Mouse (Mus musculus): ENCODE results near the gene Map3k11.

Map3k11 gene

GRCm38 (mm10) chr19:5660942-5661751 is 27.4 kb upstream of the Map3k11 start:
- ChIA-PET CTCF (interaction anchor here in 2 of 4 experiments (0.5 to 1.6 kb wide), 7 partner anchors 20 to 273 kb away, joined by 3 to 4 read pairs (median 3); no protein-coding TSS in a partner anchor), POLR2A (interaction anchor here in 2 of 4 experiments (0.7 to 9.6 kb wide), 15 partner anchors 9 to 233 kb away, joined by 3 to 99 read pairs (median 4); partner anchors contain the start of genes Kat5 (in 1 of the 2), Map3k11 (in 1 of the 2), Pcnx3 (in 1 of the 2) and Rela (in 1 of the 2))

- ChIA-PET CTCF (interaction anchor here in 3 of 4 experiments (0.8 to 2.4 kb wide), 9 partner anchors 10 to 133 kb away, joined by 3 to 11 read pairs (median 5); partner anchors contain the start of gene Ap5b1 (in 2 of the 3)), POLR2A (interaction anchor here (0.6 to 9.6 kb wide), 21 partner anchors 8 to 262 kb away, joined by 3 to 99 read pairs (median 5); partner anchors contain the start of genes Cdc42ep2 (in 1 of the 4), Map3k11 (in 1 of the 4), Pcnx3 (in 1 of the 4) and Rela (in 1 of the 4))
Observed at GRCm38 (mm10) chr19:5662310-5662709, 26.2 kb upstream of the Map3k11 start.

- ChIA-PET POLR2A (interaction anchor here (0.7 to 9.6 kb wide), 50 partner anchors 8 to 591 kb away, joined by 3 to 99 read pairs (median 4); partner anchors contain the start of genes Ccdc85b (in 2 of the 4), Kat5 (in 2 of the 4), Map3k11 (in 2 of the 4) and Mus81 (in 2 of the 4)), CTCF (interaction anchor here (0.6 to 2.4 kb wide), 23 partner anchors 9 to 278 kb away, joined by 3 to 11 read pairs (median 3); partner anchors contain the start of genes Ap5b1 (in 2 of the 4), Fam89b (in 1 of the 4) and Mus81 (in 1 of the 4))
Observed at GRCm38 (mm10) chr19:5662981-5663913, 25.3 kb upstream of the Map3k11 start, which contains the start of gene Sipa1. TSS of gene Sipa1 (minus strand) at chr19:5663707.

GRCm38 (mm10) chr19:5664669-5665257 is 23.8 kb upstream of the Map3k11 start:
- ChIA-PET CTCF (interaction anchor here in 2 of 4 experiments (0.8 to 2.4 kb wide), 3 partner anchors 46 to 122 kb away, joined by 3 to 7 read pairs (median 6); no protein-coding TSS in a partner anchor), POLR2A (interaction anchor here in 2 of 4 experiments (0.9 to 9.6 kb wide), 12 partner anchors 10 to 274 kb away, joined by 3 to 99 read pairs (median 8); partner anchors contain the start of genes Map3k11 (in 1 of the 2), Mus81 (in 1 of the 2), Pcnx3 (in 1 of the 2) and Rnaseh2c (in 1 of the 2))

- ChIA-PET CTCF (interaction anchor here in 1 of 4 experiments (0.9 kb wide), 1 partner anchor 46 kb away, joined by 3 read pairs; no protein-coding TSS in a partner anchor), POLR2A (interaction anchor here in 3 of 4 experiments (0.6 to 9.6 kb wide), 5 partner anchors 15 to 1000 kb away, joined by 3 to 99 read pairs (median 4); partner anchors contain the start of genes Map3k11 (in 1 of the 3) and Pcnx3 (in 1 of the 3))
Observed at GRCm38 (mm10) chr19:5665465-5665864, 23.1 kb upstream of the Map3k11 start.

- CTCF ChIA-PET: interaction anchor here in 1 of 4 experiments (0.9 kb wide), 1 partner anchor 45 kb away, joined by 3 read pairs; no protein-coding TSS in a partner anchor
Observed at GRCm38 (mm10) chr19:5666386-5666785, 22.2 kb upstream of the Map3k11 start.

GRCm38 (mm10) chr19:5668372-5668771 is 20.2 kb upstream of the Map3k11 start:
- POLR2A ChIA-PET: interaction anchor here in 3 of 4 experiments (0.7 to 1.8 kb wide), 5 partner anchors 9 to 139 kb away, joined by 3 to 5 read pairs (median 3); partner anchors contain the start of gene Ovol1 (in 1 of the 3)
- CTCF ChIA-PET: interaction anchor here in 2 of 4 experiments (0.6 kb wide), 2 partner anchors 105 to 1399 kb away, joined by 4 to 10 read pairs; no protein-coding TSS in a partner anchor

More at GRCm38 (mm10) chr19:5666386-5666785, 22.2 kb upstream of the Map3k11 start:
- POLR2A ChIA-PET: interaction anchor here in 3 of 4 experiments (0.6 to 9.6 kb wide), 14 partner anchors 11 to 392 kb away, joined by 3 to 99 read pairs (median 3); partner anchors contain the start of genes Map3k11 (in 1 of the 3) and Pcnx3 (in 1 of the 3)

- POLR2A ChIA-PET: no interaction called here
Observed at GRCm38 (mm10) chr19:5680432-5680831, 8.1 kb upstream of the Map3k11 start.

GRCm38 (mm10) chr19:5684236-5684635 is 4.3 kb upstream of the Map3k11 start:
- POLR2A ChIA-PET: interaction anchor here in 3 of 4 experiments (0.5 to 2.4 kb wide), 16 partner anchors 9 to 594 kb away, joined by 3 to 9 read pairs (median 4); partner anchors contain the start of gene Cfl1 (in 1 of the 3)
- CTCF ChIA-PET: interaction anchor here in 1 of 4 experiments (0.6 to 1.8 kb wide), 2 partner anchors 44 to 1718 kb away, joined by 3 to 8 read pairs; partner anchors contain the start of gene Fam89b

More at GRCm38 (mm10) chr19:5680432-5680831, 8.1 kb upstream of the Map3k11 start:
- CTCF ChIA-PET: no interaction called here

- CTCF ChIA-PET: interaction anchor here in 3 of 4 experiments (0.6 to 1.8 kb wide), 4 partner anchors 10 to 1717 kb away, joined by 3 to 8 read pairs (median 3); partner anchors contain the start of gene Fam89b (in 1 of the 3)
- POLR2A ChIA-PET: interaction anchor here in 3 of 4 experiments (0.6 to 2.4 kb wide), 17 partner anchors 10 to 456 kb away, joined by 3 to 9 read pairs (median 3); partner anchors contain the start of genes Arl2 (in 1 of the 3), Cfl1 (in 1 of the 3) and Mus81 (in 1 of the 3)
Observed at GRCm38 (mm10) chr19:5684985-5685384, 3.6 kb upstream of the Map3k11 start.

GRCm38 (mm10) chr19:5685431-5685830 is 3.1 kb upstream of the Map3k11 start:
- CTCF ChIA-PET: interaction anchor here in 3 of 4 experiments (0.6 to 1.8 kb wide), 3 partner anchors 11 to 43 kb away, joined by 3 to 8 read pairs (median 3); partner anchors contain the start of gene Fam89b (in 1 of the 3)
- POLR2A ChIA-PET: interaction anchor here in 3 of 4 experiments (0.8 to 2.4 kb wide), 11 partner anchors 10 to 456 kb away, joined by 3 to 9 read pairs (median 4); partner anchors contain the start of genes Arl2 (in 1 of the 3) and Mus81 (in 1 of the 3)

- ChIA-PET CTCF (interaction anchor here in 3 of 4 experiments (0.6 to 1.8 kb wide), 3 partner anchors 11 to 42 kb away, joined by 3 to 8 read pairs (median 3); partner anchors contain the start of gene Fam89b (in 1 of the 3)), POLR2A (interaction anchor here in 2 of 4 experiments (0.9 to 2.4 kb wide), 8 partner anchors 10 to 198 kb away, joined by 3 to 9 read pairs (median 6); partner anchors contain the start of gene Mus81 (in 1 of the 2))
Observed at GRCm38 (mm10) chr19:5685861-5686260, 2.7 kb upstream of the Map3k11 start.

GRCm38 (mm10) chr19:5686437-5686836 is 2.1 kb upstream of the Map3k11 start:
- POLR2A ChIA-PET: interaction anchor here in 2 of 4 experiments (1.6 to 2.4 kb wide), 4 partner anchors 12 to 198 kb away, joined by 4 to 9 read pairs (median 6); partner anchors contain the start of gene Mus81 (in 1 of the 2)
- CTCF ChIA-PET: no interaction called here

GRCm38 (mm10) chr19:5686954-5687353 is 1.6 kb upstream of the Map3k11 start:
- POLR2A ChIA-PET: interaction anchor here in 1 of 4 experiments (1.9 kb wide), 1 partner anchor 27 kb away, joined by 6 read pairs; no protein-coding TSS in a partner anchor
- CTCF ChIA-PET: interaction anchor here in 1 of 4 experiments (0.9 kb wide), 1 partner anchor 23 kb away, joined by 3 read pairs; the partner anchor contains the start of gene Sipa1

- ChIA-PET POLR2A (no interaction called here), CTCF (interaction anchor here in 1 of 4 experiments (0.9 kb wide), 1 partner anchor 24 kb away, joined by 3 read pairs; the partner anchor contains the start of gene Sipa1)
Observed at GRCm38 (mm10) chr19:5687738-5688137, 804 bp upstream of the Map3k11 start.
